Comparison of ENCODE assay signal across 24 mouse cellular contexts in genomic region chr3:99047156-99047555, GRCm38 (mm10).
A peak's percentile ranks its signal among the peaks of the same experiment; 100 is the strongest.
DNase-seq lines count a peak whose midpoint lies in the region; ATAC-seq and TF ChIP-seq lines count a peak whose summit lies in the region.
"Had no signal": no experiment of that assay in that cellular context is flagged by ENCODE, and none has a peak within 500 bp of the region (broad histone marks: within the 10 kb centered on the region; RNA-seq: fewer than 3 reads in every experiment).

No protein-coding gene starts in this region.

- ATAC-seq in embryonic facial prominence, embryonic 11.5 days (replicated peaks; ENCODE audit: insufficient number of reproducible peaks, low FRiP score, low TSS enrichment, low read depth) = no peak
- no peak for ATAC-seq in hindbrain, embryonic 16.5 days
- ATAC-seq in midbrain, embryonic 15.5 days (replicated peaks) = no peak
- ATAC-seq: CD4-positive, CD25-positive, alpha-beta regulatory T cell, adult 4 months; forebrain, embryonic 13.5 days; forebrain, embryonic 15.5 days; forebrain, postnatal 0 days had no signal

- H3K36me3 ChIP-seq in embryonic facial prominence, embryonic 11.5 days (replicated peaks; ENCODE audit: control insufficient read depth, insufficient read depth, low read depth, low read length) = no peaks in the 10 kb centered on the region
- H3K36me3 ChIP-seq in embryonic facial prominence, embryonic 10.5 days (replicated peaks) = no peaks in the 10 kb centered on the region
- no peaks in the 10 kb centered on the region for H3K36me3 ChIP-seq in hindbrain, embryonic 16.5 days (ENCODE audit: control insufficient read depth, insufficient read depth, low read length)
- no peaks in the 10 kb centered on the region for H3K36me3 ChIP-seq in midbrain, embryonic 15.5 days (replicated peaks)
- H3K36me3 ChIP-seq: embryonic facial prominence, embryonic 13.5 days; forebrain, embryonic 15.5 days; G1E had no signal

- DNase-seq in embryonic facial prominence, embryonic 11.5 days (ENCODE audit: low spot score) = peak; percentile 25
- no peak for DNase-seq in embryonic facial prominence, embryonic 10.5 days (ENCODE audit: low spot score)
- peak; percentile 15 for DNase-seq in NIH3T3 (ENCODE audit: low read depth)
- DNase-seq: adrenal gland, adult 2 months; adrenal gland, postnatal 10 days; adrenal gland, postnatal 25 days; B cell, adult 2 months; cerebellum, adult 11 months; cerebellum, adult 18-20 months; cerebellum, adult 8-10 months; cerebellum, adult 9-11 months; cerebellum, postnatal 14 days; cerebellum, postnatal 36 days; embryo, embryonic 11 days; forebrain, postnatal 0 days had no signal

- 37% methylated on average over 5 of the region's 5 CpGs for WGBS in embryonic facial prominence, embryonic 11.5 days
- 49% methylated on average over 5 of the region's 5 CpGs for WGBS in embryonic facial prominence, embryonic 10.5 days
- 75% methylated on average over 5 of the region's 5 CpGs for WGBS in hindbrain, embryonic 16.5 days
- WGBS in midbrain, embryonic 15.5 days = 62% methylated on average over 5 of the region's 5 CpGs

- no peaks in the 10 kb centered on the region for H3K4me1 ChIP-seq in embryonic facial prominence, embryonic 11.5 days (ENCODE audit: control insufficient read depth, insufficient read depth, low read length)
- peaks cover 4% of the 10 kb centered on the region; the same call in 1 of the 2 replicates for H3K4me1 ChIP-seq in embryonic facial prominence, embryonic 10.5 days
- H3K4me1 ChIP-seq in embryonic fibroblast, embryonic 13.5 days (ENCODE audit: control insufficient read depth, insufficient read depth, low read length) = peaks cover 2% of the 10 kb centered on the region; the same call in 1 of the 2 replicates
- H3K4me1 ChIP-seq in hindbrain, embryonic 16.5 days (ENCODE audit: control insufficient read depth, insufficient read depth, low read depth, low read length) = no peaks in the 10 kb centered on the region
- H3K4me1 ChIP-seq in midbrain, embryonic 15.5 days = no peaks in the 10 kb centered on the region
- H3K4me1 ChIP-seq: forebrain, embryonic 13.5 days; forebrain, embryonic 15.5 days had no signal

- no peak overlapping the region for H3K4me3 ChIP-seq in embryonic facial prominence, embryonic 11.5 days (ENCODE audit: low read depth, low read length)
- no peak overlapping the region for H3K4me3 ChIP-seq in embryonic facial prominence, embryonic 10.5 days
- no peak overlapping the region for H3K4me3 ChIP-seq in embryonic fibroblast, embryonic 13.5 days (ENCODE audit: insufficient read depth, low read length)
- no peak overlapping the region for H3K4me3 ChIP-seq in hindbrain, embryonic 16.5 days (ENCODE audit: low read length)
- no peak overlapping the region for H3K4me3 ChIP-seq in midbrain, embryonic 15.5 days
- H3K4me3 ChIP-seq: embryonic facial prominence, embryonic 13.5 days; erythroblast, embryonic 14.5 days; forebrain, embryonic 13.5 days; forebrain, embryonic 15.5 days had no signal

- no peak overlapping the region for H3K9ac ChIP-seq in embryonic facial prominence, embryonic 11.5 days (replicated peaks; ENCODE audit: low read length)
- no peak overlapping the region for H3K9ac ChIP-seq in hindbrain, embryonic 16.5 days (ENCODE audit: low read depth, low read length)
- H3K9ac ChIP-seq in midbrain, embryonic 15.5 days = no peak overlapping the region
- H3K9ac ChIP-seq: embryonic facial prominence, embryonic 13.5 days; forebrain, embryonic 13.5 days; forebrain, embryonic 15.5 days; forebrain, postnatal 0 days had no signal

- no peak for TF ChIP-seq POLR2A in embryonic fibroblast, embryonic 13.5 days (IDR thresholded peaks at IDR 0.05; ENCODE audit: low read depth, low read length)

- no peak overlapping the region for H3K4me2 ChIP-seq in embryonic facial prominence, embryonic 11.5 days (ENCODE audit: low read depth, low read length)
- no peak overlapping the region for H3K4me2 ChIP-seq in hindbrain, embryonic 16.5 days (ENCODE audit: low read length)
- H3K4me2 ChIP-seq in midbrain, embryonic 15.5 days = no peak overlapping the region
- H3K4me2 ChIP-seq: embryonic facial prominence, embryonic 13.5 days; forebrain, embryonic 13.5 days; forebrain, embryonic 15.5 days had no signal

- TF ChIP-seq CTCF in embryonic fibroblast, embryonic 13.5 days (IDR thresholded peaks at IDR 0.05; ENCODE audit: borderline replicate concordance, insufficient read depth, low read length) = no peak

- no peak overlapping the region for H3K27ac ChIP-seq in embryonic facial prominence, embryonic 11.5 days (replicated peaks; ENCODE audit: low read depth, low read length)
- no peak overlapping the region for H3K27ac ChIP-seq in embryonic facial prominence, embryonic 10.5 days (replicated peaks)
- peak overlapping the region; percentile 54 for H3K27ac ChIP-seq in embryonic fibroblast, embryonic 13.5 days (ENCODE audit: insufficient read depth, low read length)
- no peak overlapping the region for H3K27ac ChIP-seq in hindbrain, embryonic 16.5 days (ENCODE audit: low read depth, low read length)
- no peak overlapping the region for H3K27ac ChIP-seq in midbrain, embryonic 15.5 days
- H3K27ac ChIP-seq: embryonic facial prominence, embryonic 13.5 days; forebrain, embryonic 13.5 days; forebrain, embryonic 15.5 days had no signal

- no peaks in the 10 kb centered on the region for H3K27me3 ChIP-seq in embryonic facial prominence, embryonic 11.5 days (ENCODE audit: control insufficient read depth, insufficient read depth, low read length)
- no peaks in the 10 kb centered on the region for H3K27me3 ChIP-seq in embryonic facial prominence, embryonic 10.5 days (replicated peaks; ENCODE audit: low read depth, poor library complexity, severe bottlenecking)
- H3K27me3 ChIP-seq in hindbrain, embryonic 16.5 days (replicated peaks; ENCODE audit: control insufficient read depth, insufficient read depth, low read length) = no peaks in the 10 kb centered on the region
- no peaks in the 10 kb centered on the region for H3K27me3 ChIP-seq in midbrain, embryonic 15.5 days (replicated peaks)
- H3K27me3 ChIP-seq: embryonic facial prominence, embryonic 13.5 days; forebrain, embryonic 13.5 days; forebrain, embryonic 15.5 days had no signal

- H3K9me3 ChIP-seq in embryonic facial prominence, embryonic 11.5 days (replicated peaks; ENCODE audit: control insufficient read depth, low read length) = no peaks in the 10 kb centered on the region
- H3K9me3 ChIP-seq in embryonic facial prominence, embryonic 10.5 days = no peaks in the 10 kb centered on the region
- H3K9me3 ChIP-seq in hindbrain, embryonic 16.5 days (ENCODE audit: control insufficient read depth, low read length) = no peaks in the 10 kb centered on the region
- no peaks in the 10 kb centered on the region for H3K9me3 ChIP-seq in midbrain, embryonic 15.5 days
- H3K9me3 ChIP-seq: embryonic facial prominence, embryonic 13.5 days; forebrain, embryonic 13.5 days; forebrain, embryonic 15.5 days had no signal
